Comparison of ENCODE assay signal across 24 mouse cellular contexts in the genomic region with DNA sequence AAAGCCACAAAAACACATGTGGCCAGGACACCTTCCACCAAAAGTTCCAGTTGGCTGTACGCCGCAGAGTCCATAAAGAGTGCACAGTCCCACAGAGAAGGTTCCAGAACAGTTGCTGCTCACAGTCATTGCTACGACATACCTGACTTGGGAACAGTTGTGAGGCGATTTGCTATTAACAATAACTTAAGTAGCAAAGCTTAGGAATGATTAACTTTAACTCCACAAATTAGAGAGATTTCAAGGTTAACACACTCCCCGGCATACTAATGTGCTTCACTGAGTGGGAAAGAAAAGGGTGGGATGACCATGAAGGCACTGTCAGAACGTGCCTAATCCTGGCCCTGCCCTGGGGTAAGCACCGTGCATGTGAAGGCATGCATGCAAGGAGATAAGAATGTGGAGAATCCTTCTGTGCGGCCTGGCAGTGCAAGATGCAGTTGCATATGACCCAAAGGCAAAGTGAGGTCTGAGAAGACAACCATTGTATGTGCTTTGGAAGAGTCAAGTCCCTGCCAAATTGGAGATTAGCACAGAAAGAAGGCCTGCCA. TPM values are rescaled to one million over a fixed set of nuclear protein-coding genes. Genes with fewer than 3 reads are reported as not detected.
DNase-seq lines count a peak whose midpoint lies in the region; ATAC-seq and TF ChIP-seq lines count a peak whose summit lies in the region.
"Had no signal": no experiment of that assay in that cellular context is flagged by ENCODE, and none has a peak within 500 bp of the region (broad histone marks: within the 10 kb centered on the region; RNA-seq: fewer than 3 reads in every experiment).

No protein-coding gene starts in this region.

- ATAC-seq in lung, embryonic 16.5 days (ENCODE audit: low read depth) = no peak
- peak; percentile 92 for ATAC-seq in kidney, embryonic 15.5 days (replicated peaks; ENCODE audit: low FRiP score)
- no peak for ATAC-seq in midbrain, postnatal 0 days (ENCODE audit: low FRiP score)
- ATAC-seq: CD4-positive, CD25-positive, alpha-beta regulatory T cell, adult 4 months; forebrain, embryonic 15.5 days had no signal

- no peak overlapping the region for H3K4me3 ChIP-seq in lung, embryonic 16.5 days (ENCODE audit: low read length)
- H3K4me3 ChIP-seq in kidney, embryonic 15.5 days (replicated peaks) = no peak overlapping the region
- no peak overlapping the region for H3K4me3 ChIP-seq in midbrain, postnatal 0 days (ENCODE audit: low read depth, low read length)
- H3K4me3 ChIP-seq: forebrain, embryonic 15.5 days; heart, embryonic 12.5 days; layer of hippocampus, adult 2 months; midbrain, embryonic 10.5 days had no signal

- no peak for TF ChIP-seq CTCF in midbrain, postnatal 0 days (IDR thresholded peaks at IDR 0.05)

- no peak overlapping the region for H3K9ac ChIP-seq in lung, embryonic 16.5 days (ENCODE audit: low read length)
- H3K9ac ChIP-seq in kidney, embryonic 15.5 days = no peak overlapping the region
- no peak overlapping the region for H3K9ac ChIP-seq in midbrain, postnatal 0 days (replicated peaks; ENCODE audit: low read length, poor library complexity, severe bottlenecking)
- H3K9ac ChIP-seq: forebrain, embryonic 15.5 days; heart, embryonic 12.5 days; hindbrain, embryonic 14.5 days had no signal

- H3K27me3 ChIP-seq in lung, embryonic 16.5 days (ENCODE audit: control insufficient read depth, insufficient read depth, low read depth, low read length) = no peaks in the 10 kb centered on the region
- no peaks in the 10 kb centered on the region for H3K27me3 ChIP-seq in kidney, embryonic 15.5 days
- no peaks in the 10 kb centered on the region for H3K27me3 ChIP-seq in midbrain, postnatal 0 days (ENCODE audit: insufficient read depth, low read length)
- H3K27me3 ChIP-seq: forebrain, embryonic 15.5 days had no signal

- WGBS in lung, embryonic 16.5 days = 65% methylated on average over 8 of the region's 8 CpGs
- WGBS in kidney, embryonic 15.5 days = 59% methylated on average over 8 of the region's 8 CpGs
- 64% methylated on average over 8 of the region's 8 CpGs for WGBS in midbrain, postnatal 0 days

- no peak overlapping the region for H3K4me2 ChIP-seq in lung, embryonic 16.5 days (ENCODE audit: low read depth, low read length)
- 0 out of 2 replicates have a peak overlapping the region, but pooled peaks have one; percentile 14 for H3K4me2 ChIP-seq in kidney, embryonic 15.5 days
- H3K4me2 ChIP-seq in midbrain, postnatal 0 days (ENCODE audit: low read depth, low read length, poor library complexity, severe bottlenecking) = no peak overlapping the region
- H3K4me2 ChIP-seq: forebrain, embryonic 15.5 days; heart, embryonic 12.5 days; hindbrain, embryonic 14.5 days had no signal

- H3K27ac ChIP-seq in lung, embryonic 16.5 days (ENCODE audit: low read length) = peak overlapping the region; percentile 28; the same call in 1 of the 2 replicates
- peak overlapping the region; percentile 79 for H3K27ac ChIP-seq in kidney, embryonic 15.5 days
- H3K27ac ChIP-seq in midbrain, postnatal 0 days (ENCODE audit: low read depth, low read length) = no peak overlapping the region
- H3K27ac ChIP-seq: forebrain, embryonic 15.5 days; hindbrain, embryonic 14.5 days; layer of hippocampus, adult 2 months; macrophage; midbrain, embryonic 10.5 days had no signal

- H3K36me3 ChIP-seq in lung, embryonic 16.5 days (ENCODE audit: control insufficient read depth, insufficient read depth, low read length) = no peaks in the 10 kb centered on the region
- no peaks in the 10 kb centered on the region for H3K36me3 ChIP-seq in kidney, embryonic 15.5 days
- no peaks in the 10 kb centered on the region for H3K36me3 ChIP-seq in midbrain, postnatal 0 days (ENCODE audit: insufficient read depth, low read length)
- H3K36me3 ChIP-seq: forebrain, embryonic 15.5 days; heart, embryonic 12.5 days; midbrain, embryonic 10.5 days had no signal

- peaks cover 22% of the 10 kb centered on the region for H3K4me1 ChIP-seq in lung, embryonic 16.5 days (replicated peaks; ENCODE audit: control insufficient read depth, insufficient read depth, low read length)
- peaks cover 35% of the 10 kb centered on the region for H3K4me1 ChIP-seq in kidney, embryonic 15.5 days
- 0 out of 2 replicates have a peak, but pooled peaks cover under 1% of the 10 kb centered on the region for H3K4me1 ChIP-seq in midbrain, postnatal 0 days (ENCODE audit: insufficient read depth, low read length)
- H3K4me1 ChIP-seq: forebrain, embryonic 15.5 days; midbrain, embryonic 10.5 days had no signal

- no peaks in the 10 kb centered on the region for H3K9me3 ChIP-seq in lung, embryonic 16.5 days (ENCODE audit: control insufficient read depth, low read length)
- H3K9me3 ChIP-seq in kidney, embryonic 15.5 days (replicated peaks) = no peaks in the 10 kb centered on the region
- no peaks in the 10 kb centered on the region for H3K9me3 ChIP-seq in midbrain, postnatal 0 days (ENCODE audit: low read length)
- H3K9me3 ChIP-seq: forebrain, embryonic 15.5 days; heart, embryonic 12.5 days; midbrain, embryonic 10.5 days had no signal

- no peak for DNase-seq in lung, postnatal 4 days
- peak; percentile 89 for DNase-seq in gonadal fat pad, adult 2 months (ENCODE audit: low read depth)
- peak; percentile 52 to 69 for DNase-seq in kidney, postnatal 4 days
- DNase-seq in frontal cortex, adult 2 months (ENCODE audit: extremely low spot score in 1 of 2, low spot score in 1 of 2) = no peak
- no peak for DNase-seq in thymus, postnatal 14 days
- DNase-seq in midbrain, postnatal 0 days (ENCODE audit: low spot score) = no peak
- DNase-seq: adrenal gland, postnatal 25 days; cerebellum, adult 18-20 months; cerebellum, postnatal 36 days; heart, postnatal 14 days; layer of hippocampus, postnatal 36 days; retina, postnatal 1 day; thymus, adult 18-20 months had no signal

RNA-seq across cellular contexts. Expression of a gene that starts 8.5 kb away (rescaled TPM):
- polyA plus RNA-seq in lung, embryonic 16.5 days (2015; fragmentation: Nextera tagmentation; extraction: Ambion mirVana) = 48.0 and 56.5 TPM in 2 replicates
- polyA plus RNA-seq in gonadal fat pad, adult 2 months (2012; rRNA removed) = 38.2 and 42.8 TPM in 2 replicates
- polyA plus RNA-seq in kidney, embryonic 15.5 days (2015; fragmentation: Nextera tagmentation; extraction: Ambion mirVana) = 29.2 and 31.8 TPM in 2 replicates
- 28.7 and 29.0 TPM in 2 replicates for polyA plus RNA-seq in frontal cortex, adult 2 months (2012; rRNA removed)
- 20.2 and 25.0 TPM in 2 replicates for total RNA-seq in midbrain, postnatal 0 days (2014; rRNA removed)
- polyA plus RNA-seq in midbrain, postnatal 0 days (2015; fragmentation: Nextera tagmentation; extraction: Ambion mirVana) = 18.9 and 19.2 TPM in 2 replicates
- total RNA-seq: granulocyte monocyte progenitor cell, adult 5-6 weeks; monocyte, adult 5-6 weeks had no signal
- polyA plus RNA-seq: CD4-positive, CD25-positive, alpha-beta regulatory T cell, adult 4 months; macrophage had no signal

Comparison
In these comparisons a context has a peak if more than half of its experiments do, and no peak if none do; other contexts are left out.
1. DNase-seq: peak in gonadal fat pad, adult 2 months (single experiment) and kidney, postnatal 4 days (2 of 2); none in lung, postnatal 4 days (0 of 2), frontal cortex, adult 2 months (0 of 2), thymus, postnatal 14 days (single experiment) and midbrain, postnatal 0 days (single experiment).